Mouse (Mus musculus): ENCODE measurements at regions not wholly inside any gene's neighbourhood (a gene's known extent, or its start where the extent isn't known, plus 50 kb on each side); places are given as distances from the start of the nearest gene placed in this dataset.

- DNase-seq: peak; percentile 76
These were observed 207.2 kb upstream of the Ncam1 start for GRCm38 (mm10) chr9:50005757-50006576.

DNA sequence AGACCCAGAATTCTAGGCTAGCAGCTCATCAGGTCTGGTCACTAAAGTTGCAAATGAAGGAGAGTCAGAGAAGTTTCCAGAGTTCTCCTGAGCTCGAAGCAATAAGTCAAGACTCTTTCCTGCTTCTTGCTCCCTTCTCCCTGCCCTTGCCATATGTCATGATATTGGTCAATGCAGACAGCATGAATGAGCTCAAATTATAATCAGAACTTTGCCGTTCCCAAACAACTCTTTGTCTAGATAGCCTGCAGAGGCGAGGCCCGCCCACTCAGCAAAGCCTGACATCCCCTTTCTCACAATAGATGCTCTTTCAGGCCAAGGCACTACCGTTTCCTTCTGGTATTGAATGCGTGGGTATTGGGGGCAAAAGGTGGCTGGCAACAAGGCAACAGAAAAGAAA lies 204.0 kb upstream of the Ncam1 start:
- DNase-seq: peak; percentile 76

- peak; percentile 89 for DNase-seq
These were observed 202.0 kb upstream of the Ncam1 start for GRCm38 (mm10) chr9:50000497-50001404.

- no peak for DNase-seq
These were observed 201.2 kb upstream of the Ncam1 start for GRCm38 (mm10) chr9:49999970-50000369.

GRCm38 (mm10) chr9:49998101-49998500 lies 199.4 kb upstream of the Ncam1 start:
- DNase-seq: no peak

DNA sequence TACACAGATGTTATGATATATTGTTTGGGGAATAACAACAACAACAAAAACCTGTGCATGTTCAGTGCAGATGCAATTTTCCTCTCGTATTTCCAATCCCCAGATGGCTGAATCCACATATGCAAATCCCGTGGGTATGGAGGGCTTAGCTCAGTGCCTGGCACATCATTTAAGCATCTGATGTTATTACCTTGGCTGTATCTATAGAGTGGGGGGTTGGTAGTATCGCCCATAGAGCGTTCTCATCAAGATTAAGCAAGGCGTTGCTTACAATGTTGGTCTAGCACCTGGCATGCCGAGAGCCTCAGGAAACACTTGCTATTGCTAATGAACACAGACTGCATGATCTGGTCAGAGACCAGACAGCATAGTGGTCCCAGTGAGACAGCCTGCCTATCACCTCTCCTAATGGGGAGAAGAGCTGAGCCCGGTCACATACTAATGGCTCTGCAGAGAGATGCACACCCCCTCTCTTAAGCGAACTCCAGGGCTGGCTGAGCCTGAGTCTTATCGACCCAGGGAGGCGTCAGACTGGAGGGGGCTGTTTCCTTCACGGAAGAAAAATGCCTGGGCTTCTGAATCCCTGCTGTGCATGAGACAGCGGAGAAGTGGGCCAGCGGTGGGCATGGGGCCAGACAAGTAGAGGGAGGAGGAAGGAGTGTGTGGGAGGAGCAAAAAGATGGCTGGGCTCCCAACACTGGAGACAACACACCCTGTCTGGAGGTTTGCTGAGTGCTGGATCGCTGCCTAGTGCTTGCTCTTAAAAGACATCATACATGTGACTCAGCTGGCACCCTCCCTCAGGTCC lies 190.9 kb upstream of the Ncam1 start:
- peak; percentile 98 for DNase-seq

DNA sequence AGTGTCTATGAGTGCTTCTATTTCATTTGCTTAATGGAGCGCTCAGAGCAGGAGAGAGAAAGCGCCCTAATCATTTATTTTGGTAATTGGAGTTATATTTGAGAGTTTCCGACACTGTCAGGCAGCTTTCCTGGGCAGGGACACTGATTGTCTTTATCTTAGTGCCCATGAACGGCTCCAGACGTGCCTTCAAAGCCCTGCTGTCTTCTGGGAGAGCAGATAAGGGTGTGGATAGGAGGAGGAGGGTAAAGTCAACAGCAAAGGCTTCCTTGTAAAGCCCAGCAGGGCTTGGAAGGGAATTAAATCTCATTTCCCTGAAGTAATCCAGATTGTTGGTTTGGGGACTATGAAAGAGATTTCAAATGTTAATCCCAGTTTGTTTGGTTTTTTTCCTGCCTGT lies 189.3 kb upstream of the Ncam1 start:
- peak; percentile 90 for DNase-seq

DNA sequence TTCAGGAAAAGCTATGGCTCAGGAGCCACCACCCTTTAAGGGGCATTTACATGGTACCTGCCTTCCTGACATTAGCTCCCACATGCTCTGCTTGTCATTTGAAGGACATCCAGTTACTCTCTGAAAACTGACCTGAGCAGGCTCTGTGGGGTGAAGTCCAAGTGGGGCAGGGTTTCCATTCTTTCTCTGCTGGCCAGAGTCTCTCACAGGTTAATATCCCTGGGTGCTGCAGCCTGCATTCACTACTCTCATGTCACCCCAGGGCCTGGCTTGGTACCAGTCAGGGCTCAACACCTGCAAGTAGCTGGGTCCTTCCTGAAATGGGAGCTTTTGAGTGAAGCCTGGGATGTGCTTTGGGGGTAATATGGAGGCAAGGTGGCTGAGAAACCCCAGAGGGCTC lies 188.8 kb upstream of the Ncam1 start:
- DNase-seq: peak; percentile 89

GRCm38 (mm10) chr9:49980344-49981207 lies 181.9 kb upstream of the Ncam1 start:
- peak; percentile 94 for DNase-seq

DNA sequence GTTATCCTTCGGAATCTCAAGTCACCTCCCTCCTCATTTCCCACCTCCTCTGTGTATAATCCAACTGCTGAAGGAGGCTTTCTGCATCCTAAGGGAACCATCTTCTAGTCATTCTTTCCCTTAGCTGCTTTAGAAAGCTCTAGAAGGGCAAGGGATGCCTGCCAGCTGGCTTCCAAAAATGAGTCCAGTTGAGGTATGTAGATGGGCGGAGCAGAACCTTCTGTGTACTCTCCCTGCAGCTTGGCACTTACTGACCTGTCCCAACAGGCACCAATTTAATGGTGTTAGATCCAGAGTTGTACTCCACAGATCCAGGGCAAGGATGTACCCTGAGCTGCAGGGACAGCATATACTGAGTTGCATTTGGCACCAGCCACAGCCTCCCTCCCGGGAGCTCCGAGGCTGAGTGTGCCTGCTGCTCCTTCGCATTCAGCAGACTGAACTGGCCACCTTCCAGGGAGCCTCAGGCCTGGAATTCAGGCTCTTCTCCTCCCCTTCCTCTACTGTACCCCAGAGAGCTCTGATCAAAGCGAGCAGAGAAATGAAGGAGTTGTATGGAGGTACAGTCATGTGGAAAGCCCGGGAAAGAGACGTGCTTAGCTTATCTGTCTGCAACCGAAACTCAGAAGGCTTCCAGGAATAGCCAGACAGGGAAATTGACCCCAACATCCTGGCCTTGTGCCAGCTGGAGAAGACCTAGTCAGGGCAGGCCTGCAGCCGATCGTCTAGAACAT lies 177.4 kb upstream of the Ncam1 start:
- peak; percentile 96 for DNase-seq

- DNase-seq: peak; percentile 83
These were observed 175.3 kb upstream of the Ncam1 start for GRCm38 (mm10) chr9:49973974-49974495.

DNA sequence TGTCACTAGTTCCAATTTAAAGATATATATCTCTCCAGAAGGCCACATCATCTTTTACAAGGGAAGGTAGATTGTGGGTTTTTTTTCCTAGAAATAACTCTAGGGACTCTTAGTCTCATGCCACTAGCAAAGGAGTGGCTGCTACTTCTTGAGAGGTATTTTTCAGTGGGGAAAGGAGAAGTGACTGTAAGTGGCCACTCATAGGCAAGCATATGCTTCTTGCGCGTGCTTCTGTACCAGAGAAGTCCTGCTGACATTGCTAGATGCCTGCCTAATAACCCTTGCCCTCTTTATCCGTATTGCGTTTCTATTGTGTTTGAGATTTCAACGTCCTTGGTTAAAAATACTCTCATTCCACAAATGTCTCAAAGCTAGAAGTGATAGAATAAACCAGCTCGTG lies 170.7 kb upstream of the Ncam1 start:
- DNase-seq: peak; percentile 4

GRCm38 (mm10) chr9:49964666-49965065 lies 165.9 kb upstream of the Ncam1 start:
- no peak for DNase-seq

DNA sequence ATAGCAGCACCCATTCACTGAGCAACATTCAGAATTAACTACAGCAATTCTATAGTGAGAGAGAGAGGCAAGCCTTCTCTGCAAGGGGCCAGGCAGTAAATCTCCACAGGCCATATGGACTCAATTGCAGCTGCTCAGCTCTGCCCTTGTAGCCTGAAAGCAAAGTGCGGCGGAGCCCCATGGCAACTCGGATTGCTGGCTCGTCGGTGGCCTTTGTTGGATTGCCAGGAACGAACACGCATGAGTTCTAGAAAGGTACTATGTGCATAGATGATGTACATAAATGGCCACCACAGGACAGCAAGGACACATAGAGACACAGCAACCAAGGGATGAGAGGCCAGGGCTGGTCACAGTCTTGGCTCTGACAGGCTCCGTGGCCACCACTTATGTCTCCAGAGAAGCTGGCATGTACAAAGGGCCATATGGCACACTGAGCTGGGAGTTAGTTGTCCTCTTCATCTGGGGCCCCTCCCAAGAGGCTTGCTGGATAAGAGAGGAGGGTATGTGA lies 163.9 kb upstream of the Ncam1 start:
- DNase-seq: no peak

DNA sequence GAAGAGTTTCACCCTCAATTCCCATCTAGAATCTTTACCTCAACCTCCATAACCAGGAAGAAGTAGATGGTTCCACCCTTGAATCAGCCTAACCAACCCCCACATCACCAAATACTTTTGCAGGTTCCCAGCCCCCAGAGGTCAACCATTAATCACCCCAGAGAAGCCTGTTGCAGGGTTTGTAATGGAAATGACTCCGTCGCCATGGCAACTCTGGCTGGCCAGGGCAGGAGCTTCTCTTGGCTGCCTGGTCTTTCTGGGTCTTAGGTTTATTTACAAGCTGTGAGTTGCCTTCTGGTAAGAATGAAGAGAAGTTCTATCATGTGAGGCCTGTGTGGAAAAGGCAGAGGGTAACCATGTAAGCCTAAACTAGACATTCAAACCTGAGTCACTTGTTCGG lies 163.2 kb upstream of the Ncam1 start:
- DNase-seq: peak; percentile 84

- DNase-seq: no peak
These were observed 162.6 kb upstream of the Ncam1 start for GRCm38 (mm10) chr9:49961329-49961728.

DNA sequence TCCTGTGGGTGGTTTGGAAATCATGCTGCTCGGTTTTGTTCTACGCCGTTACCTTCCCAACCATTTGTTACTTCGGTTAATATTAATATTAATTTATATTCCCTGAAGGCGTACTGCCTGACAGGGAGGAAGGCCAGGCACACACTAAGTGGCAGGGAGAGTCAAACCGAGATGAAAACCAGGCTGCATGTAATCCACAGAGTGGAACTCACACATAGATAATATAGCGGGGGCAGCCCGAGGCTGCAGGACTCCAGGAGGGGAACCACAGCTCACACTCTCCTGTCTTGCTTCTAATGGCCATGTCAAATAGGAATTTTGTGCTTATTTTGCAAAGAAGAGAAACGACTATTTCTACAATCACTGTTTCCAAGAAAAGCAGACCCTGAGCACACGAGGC lies 161.3 kb upstream of the Ncam1 start:
- no peak for DNase-seq

DNA sequence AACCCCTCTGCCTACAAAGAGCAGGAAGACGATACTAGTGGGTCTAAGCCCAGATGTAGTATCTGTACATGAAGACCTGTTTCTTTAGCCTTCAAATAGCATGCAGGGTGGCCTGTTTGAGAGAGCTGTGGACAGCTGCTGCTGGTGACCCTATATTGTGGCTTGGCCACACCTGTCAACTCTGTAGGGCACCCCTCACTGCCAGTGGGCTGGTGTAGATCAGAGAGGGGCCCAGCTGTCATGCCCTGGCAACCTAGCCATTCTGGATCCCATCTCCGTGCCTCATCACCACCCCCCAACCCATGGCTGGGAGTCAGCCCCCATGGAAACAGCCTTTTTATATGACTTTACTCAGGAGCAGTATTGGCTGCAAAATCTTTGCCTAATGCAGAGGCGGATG lies 160.2 kb upstream of the Ncam1 start:
- peak; percentile 87 for DNase-seq

GRCm38 (mm10) chr9:49954601-49955000 lies 155.9 kb upstream of the Ncam1 start:
- DNase-seq: no peak

DNA sequence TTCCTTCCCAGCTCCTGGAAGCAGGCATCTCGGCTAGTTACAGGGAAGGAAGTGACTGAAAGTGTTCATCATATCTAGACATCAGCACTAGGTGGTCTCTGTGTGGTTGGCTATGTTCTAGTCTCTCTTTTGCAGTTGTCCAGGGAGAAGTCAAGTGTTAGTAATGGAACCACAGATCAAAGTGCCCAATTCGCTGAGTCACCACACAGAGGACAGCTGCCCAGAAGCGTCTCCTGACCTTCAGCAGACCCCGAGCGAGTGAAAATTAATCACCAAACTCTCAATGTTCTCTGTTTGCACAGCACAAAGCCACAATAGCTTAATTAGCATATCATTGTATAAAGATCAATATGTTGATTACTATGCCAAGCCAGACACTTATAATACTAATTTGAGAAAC lies 151.6 kb upstream of the Ncam1 start:
- DNase-seq: no peak

DNA sequence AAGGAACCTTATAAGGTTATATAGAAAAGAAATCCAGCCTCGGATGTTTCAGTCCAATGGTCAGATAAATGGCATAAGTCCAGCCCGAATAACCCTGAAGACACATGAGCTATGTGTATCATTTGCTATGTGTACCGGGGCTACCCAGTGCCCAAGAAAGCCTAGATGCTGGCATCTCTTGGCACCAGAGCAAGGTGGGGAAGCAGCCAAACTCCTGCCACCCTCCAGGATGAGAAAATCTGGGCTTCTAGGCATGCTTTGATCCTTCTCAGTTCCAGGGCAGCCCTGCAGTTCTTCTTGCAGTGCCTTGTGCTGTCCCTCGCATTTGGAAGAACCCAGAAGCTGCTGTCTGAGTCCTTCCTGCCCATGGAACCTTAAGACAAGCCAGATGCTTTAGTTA lies 149.8 kb upstream of the Ncam1 start:
- no peak for DNase-seq
